Mouse (Mus musculus) cerebellum, adult 11-12 months (tissue): ENCODE results near the gene Ssxb9.
"Not testable (repeated sequence)": the region's sequence is repeated elsewhere in the genome, so short reads cannot be mapped to it uniquely, and the experiment has no call there.

Experiments
- DNase-seq: peaks from one replicate; pipeline ENCODE4 v3.0.0; 2022

Ssxb9 gene

GRCm38 (mm10) chrX:8366678-8367077 lies at the start of gene Ssxb9:
TSS of gene Ssxb9 (plus strand) at chrX:8366978.
- not testable (repeated sequence) for DNase-seq

GRCm38 (mm10) chrX:8327124-8327523 lies 39.7 kb upstream of the Ssxb9 start, which contains the start of gene Ssxb10:
TSS of gene Ssxb10 (plus strand) at chrX:8327424.
- no peak for DNase-seq

- DNase-seq = not testable (repeated sequence)
Observed at GRCm38 (mm10) chrX:8413005-8413404, 46.2 kb downstream of the Ssxb9 start, which contains the start of gene Ssxb1. TSS of gene Ssxb1 (plus strand) at chrX:8413305.
